Mouse (Mus musculus): ENCODE measurements around the gene Zfp212.

GRCm38 (mm10) chr6:47917051-47917450 lies 3.2 kb upstream of the Zfp212 start:
- TF ChIP-seq CTCF (IDR thresholded peaks at IDR 0.05; ENCODE audit: insufficient read depth, low read depth, low read length), result no peak
- no peak for TF ChIP-seq POLR2A (IDR thresholded peaks at IDR 0.05; ENCODE audit: insufficient read depth, low read depth, low read length)

Measured in olfactory bulb, adult 2 months (tissue).